Mouse (Mus musculus): ENCODE data around the gene Chid1.

The Chid1 gene

DNA sequence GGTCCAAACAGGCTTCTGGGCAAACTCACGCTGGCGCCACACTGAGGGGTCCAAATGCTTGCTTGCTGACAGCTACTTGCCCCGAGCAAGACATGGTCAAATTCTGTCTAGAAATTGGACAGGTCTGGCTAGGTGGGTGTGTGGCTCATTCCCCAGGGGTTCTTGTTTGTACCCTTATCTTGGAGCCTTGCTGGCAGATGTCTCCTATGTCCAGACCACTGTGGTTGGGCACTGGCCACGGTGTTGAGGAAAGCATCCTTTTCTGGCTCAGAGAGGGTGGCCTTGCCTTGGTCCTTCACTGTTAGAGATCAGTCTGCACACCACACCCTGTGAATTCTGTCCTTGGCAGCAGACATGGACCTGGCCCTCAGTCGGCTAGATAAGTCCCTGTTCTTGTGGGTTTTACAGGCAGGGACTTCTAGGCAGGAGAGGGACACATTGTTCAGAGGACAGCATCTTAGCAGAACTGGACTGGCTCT, 61.3 kb downstream of the Chid1 start:
- in situ Hi-C loops (cut with MboI, MseI): loop anchor here (25.0 kb wide), 2 partner anchors 184 to 409 kb away; partner anchors contain the start of gene Muc6

DNA sequence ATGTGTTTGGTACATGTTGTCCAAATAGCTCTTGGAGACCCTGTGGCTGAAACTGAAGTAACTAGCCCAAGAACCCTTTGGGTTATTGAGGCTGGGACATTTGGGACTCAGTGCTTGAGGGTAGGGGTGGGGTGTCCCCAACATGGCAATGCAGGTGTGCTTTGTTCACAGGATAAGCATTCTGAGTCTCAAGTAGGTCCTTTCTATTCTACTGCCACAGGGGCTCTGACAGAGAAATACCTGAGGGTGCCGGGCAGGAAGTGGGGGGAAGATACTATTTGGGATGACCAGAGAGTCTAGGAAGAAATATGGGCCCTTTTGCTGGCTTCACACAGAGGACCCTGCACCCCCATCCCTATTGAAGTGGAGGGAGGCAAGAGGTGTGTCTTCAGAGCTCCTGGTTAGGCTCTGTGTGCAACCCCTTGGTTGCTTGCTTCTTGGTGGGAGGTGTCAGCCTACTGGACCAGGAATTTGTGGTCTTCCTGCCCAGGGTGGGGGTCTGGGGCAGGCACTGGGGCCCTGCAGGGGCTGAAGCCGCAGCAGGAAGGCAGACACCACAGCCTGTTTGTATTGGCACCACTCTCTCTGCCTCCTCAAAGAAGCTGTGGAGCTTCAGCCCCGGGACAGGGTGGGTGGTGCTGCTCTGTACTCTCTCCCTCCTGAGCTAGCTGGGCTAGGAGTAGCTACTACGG, 61.9 kb downstream of the Chid1 start:
- in situ Hi-C loops (cut with MboI, MseI): loop anchor here (25.0 kb wide), 2 partner anchors 185 to 410 kb away; partner anchors contain the start of gene Muc6

DNA sequence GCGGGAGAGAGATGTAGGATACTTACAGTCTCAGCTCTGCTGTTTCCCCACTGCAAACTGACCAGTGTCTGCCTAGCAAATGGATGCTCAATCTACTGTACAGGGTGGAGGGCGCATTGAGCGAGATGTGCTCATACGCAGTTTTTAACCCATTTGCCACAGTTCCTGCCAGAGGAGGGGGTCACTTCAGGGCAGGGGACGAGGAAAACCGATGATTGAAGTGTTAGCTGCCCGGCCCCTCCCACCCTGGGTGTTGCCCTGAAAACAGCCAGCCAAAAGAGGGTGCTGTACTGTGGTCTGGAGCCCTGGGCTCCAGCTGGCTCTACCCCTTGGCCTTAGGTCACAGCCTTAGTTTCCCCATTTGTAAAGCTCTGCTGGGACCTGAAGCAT, 62.7 kb downstream of the Chid1 start:
- in situ Hi-C loops (cut with MboI, MseI): loop anchor here (25.0 kb wide), 2 partner anchors 185 to 410 kb away; partner anchors contain the start of gene Muc6

DNA sequence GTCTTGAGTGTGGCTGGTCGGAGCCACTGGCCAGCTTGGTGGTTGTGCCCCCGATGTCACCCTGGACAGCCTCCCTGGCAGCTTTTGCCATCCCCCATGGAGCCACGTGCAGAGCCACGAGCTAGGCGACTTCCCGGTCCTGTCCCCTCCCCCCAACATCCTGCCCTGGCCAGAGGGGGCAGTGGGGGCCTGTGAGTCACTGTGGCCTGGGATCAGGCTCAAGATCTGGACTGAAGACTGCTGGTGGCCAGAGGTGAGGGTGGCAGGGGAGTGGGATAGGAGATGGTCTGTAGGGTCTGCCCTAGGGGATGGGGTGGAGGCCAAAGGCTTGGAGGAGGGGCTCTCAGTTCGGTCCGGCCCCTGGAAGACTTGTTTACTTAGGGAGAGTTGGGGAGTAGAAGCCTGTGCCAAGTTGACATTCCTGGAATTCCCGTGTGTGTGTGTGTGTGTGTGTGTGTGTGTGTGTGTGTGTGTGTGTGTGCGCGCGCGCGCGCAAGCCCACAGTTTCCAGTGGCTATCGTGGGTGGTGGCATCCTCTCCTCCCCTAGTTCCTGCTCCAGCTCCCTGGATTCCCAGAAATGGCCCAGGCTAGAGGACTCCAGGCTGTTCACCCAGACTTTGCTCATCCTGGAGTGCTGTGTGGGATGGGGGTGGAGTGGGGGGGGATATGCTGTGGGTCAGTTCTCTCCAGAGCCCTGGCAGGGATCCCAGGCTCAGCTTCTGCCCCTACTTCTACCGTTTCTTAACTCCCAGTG, 63.3 kb downstream of the Chid1 start:
- in situ Hi-C loops (cut with MboI, MseI): loop anchor here (25.0 kb wide), 2 partner anchors 186 to 411 kb away; partner anchors contain the start of gene Muc6

DNA sequence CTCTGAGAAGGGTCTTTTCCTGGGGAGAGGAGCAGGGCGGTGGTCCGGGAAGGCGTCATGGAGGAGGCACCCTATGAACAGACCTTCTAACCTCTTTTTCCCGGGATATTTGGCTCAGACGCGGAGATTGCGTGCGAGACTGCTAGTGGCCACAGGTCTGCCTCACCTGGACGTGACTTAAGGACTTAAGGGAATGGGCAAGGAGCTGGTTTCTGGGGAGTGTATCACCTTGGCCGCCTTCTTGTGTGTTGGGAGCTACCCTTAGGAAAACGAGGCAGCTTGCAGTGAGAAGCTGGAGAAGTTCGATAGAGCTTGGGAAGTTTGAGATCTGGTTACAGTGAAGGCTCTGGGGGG, 63.9 kb downstream of the Chid1 start:
- in situ Hi-C loops (cut with MboI, MseI): loop anchor here (25.0 kb wide), 2 partner anchors 187 to 412 kb away; partner anchors contain the start of gene Muc6

DNA sequence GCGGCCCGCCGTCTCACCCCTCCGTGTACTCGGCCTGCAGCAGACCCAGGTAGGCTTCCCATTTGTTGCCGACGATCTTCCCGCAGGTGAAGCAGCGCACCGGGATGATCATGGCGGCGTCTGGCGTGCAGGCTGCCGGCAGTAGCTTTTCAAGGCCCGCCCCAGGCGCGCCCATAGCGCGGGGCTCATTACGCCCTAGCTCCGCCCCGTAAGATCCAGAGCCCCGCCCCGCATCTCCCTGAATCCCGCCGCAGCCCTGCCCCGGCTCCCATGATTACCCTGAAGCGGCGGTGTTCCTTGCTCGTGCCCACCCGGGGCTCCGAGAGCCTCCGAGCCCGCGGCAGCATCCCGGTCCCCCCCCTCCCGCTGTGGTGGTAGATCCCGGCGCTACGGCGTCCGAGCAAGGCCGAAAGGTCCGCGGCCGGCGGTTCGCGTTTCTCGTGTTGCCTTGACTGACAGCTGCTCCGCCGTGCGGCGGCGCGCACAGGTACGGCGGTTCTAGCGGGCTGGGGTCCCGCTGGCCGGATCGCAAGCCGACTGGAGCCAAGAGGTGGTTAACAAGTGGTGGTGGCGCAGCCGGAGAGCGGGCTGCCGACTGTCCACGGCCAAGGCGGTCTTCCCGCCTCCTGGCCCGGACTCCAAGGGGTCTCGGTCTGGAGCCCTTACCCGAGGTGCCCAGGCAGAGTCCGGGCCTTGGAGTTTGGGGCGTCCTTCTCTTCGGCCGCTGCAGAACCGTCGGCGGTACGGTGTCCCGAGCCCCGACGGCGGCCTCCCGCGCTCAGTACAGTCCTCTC, 64.4 kb downstream of the Chid1 start, which contains the start of the genes Polr2l and Tspan4:
Polr2l (minus strand) TSS at position 122 of the 794 bp plus-strand sequence.
Tspan4 (plus strand) TSS at position 230 of the 794 bp plus-strand sequence.
- in situ Hi-C loops (cut with MboI, MseI): loop anchor here (25.0 kb wide), 2 partner anchors 187 to 412 kb away; partner anchors contain the start of gene Muc6

DNA sequence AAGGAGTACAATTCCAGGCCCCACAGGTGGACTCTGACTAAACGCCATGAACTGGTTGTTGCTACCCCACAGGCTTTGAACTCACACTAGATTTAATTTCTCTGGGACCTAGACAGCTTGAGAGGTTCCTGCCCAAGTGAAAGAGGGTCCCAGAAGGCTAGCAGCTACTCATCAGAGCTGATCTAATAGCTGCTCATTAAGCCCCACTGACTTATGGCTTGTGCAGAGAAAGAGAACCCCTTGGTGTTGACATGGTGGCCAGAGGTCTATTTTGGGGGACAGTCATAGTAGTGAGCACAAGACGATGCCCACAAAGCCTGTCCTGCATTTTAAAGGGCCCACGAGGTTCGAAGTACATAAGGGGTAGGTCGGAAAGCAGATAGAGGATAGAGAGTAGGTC, 65.5 kb downstream of the Chid1 start:
- in situ Hi-C loops (cut with MboI, MseI): no loop called here

DNA sequence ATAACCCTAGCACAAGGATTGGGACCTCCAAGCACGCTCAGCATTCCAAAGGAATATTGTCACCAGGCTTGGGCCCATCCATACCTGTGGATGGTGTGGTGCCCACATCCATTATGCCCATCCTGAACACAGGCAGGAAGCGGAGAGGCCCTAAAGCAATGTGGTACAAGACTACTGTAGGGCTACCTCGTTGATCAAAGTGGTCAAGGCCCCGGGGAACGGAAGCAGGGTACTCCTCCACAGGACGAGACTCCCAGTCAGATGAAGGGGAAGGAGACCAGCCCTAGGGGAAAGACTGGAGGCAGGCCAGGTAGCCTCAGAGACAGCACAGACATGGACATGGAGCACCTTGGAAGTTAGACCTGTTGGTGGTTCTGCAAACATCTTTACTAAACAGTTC, 66.9 kb downstream of the Chid1 start:
- in situ Hi-C loops (cut with MboI, MseI): no loop called here

DNA sequence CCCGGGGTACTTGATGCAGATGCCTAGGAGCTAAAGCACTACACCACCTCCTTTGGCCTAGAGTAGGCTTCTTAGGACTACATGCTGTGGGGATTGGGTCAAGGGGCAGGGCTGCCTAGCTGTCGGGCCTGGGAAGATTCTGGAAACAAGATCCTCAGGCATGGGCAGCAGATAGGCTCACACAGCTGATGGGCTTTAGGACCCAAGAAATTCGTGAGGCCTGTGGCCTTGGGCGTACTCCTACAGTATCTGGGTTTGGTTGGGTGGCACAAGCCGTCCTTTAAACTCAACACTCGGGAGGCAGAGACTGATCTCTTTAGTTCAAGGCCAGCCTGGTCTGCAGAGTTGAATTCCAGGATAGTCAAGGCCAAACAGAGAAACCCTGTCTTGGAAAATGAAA, 67.4 kb downstream of the Chid1 start:
- in situ Hi-C loops (cut with MboI, MseI): no loop called here

DNA sequence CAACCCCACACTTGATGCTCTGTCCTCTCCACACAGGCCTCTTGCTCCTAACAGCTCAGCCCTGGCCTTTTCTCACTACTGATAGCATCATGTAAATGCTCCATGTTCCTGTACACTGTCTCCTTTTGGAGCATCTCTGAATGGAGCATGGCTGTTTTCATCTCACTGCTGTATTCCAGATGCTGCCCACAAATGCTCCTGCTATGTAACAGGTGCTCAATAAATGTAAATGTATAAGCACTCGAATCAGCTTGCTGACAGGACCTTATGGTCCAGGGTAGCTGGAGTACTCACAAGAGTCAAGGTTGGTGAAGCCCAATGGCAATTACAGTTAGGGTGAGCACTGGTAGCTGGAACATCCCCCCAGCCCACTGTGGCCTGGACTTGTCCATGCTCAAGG, 68.4 kb downstream of the Chid1 start:
- in situ Hi-C loops (cut with MboI, MseI): no loop called here

DNA sequence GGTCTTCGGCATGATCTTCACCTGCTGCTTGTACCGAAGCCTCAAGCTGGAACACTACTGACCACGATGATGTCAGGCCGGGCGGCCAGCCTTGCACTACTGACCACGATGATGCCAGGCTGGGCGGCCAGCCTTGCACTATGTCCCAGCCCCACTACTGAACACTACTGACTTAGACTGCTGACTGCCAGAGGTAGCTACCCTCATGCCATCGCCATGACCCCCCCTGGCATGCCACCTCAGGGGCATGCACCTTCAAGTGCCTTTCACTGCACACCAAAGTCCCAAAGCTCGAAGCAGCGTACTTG, 69.1 kb downstream of the Chid1 start:
- in situ Hi-C loops (cut with MboI, MseI): no loop called here

DNA sequence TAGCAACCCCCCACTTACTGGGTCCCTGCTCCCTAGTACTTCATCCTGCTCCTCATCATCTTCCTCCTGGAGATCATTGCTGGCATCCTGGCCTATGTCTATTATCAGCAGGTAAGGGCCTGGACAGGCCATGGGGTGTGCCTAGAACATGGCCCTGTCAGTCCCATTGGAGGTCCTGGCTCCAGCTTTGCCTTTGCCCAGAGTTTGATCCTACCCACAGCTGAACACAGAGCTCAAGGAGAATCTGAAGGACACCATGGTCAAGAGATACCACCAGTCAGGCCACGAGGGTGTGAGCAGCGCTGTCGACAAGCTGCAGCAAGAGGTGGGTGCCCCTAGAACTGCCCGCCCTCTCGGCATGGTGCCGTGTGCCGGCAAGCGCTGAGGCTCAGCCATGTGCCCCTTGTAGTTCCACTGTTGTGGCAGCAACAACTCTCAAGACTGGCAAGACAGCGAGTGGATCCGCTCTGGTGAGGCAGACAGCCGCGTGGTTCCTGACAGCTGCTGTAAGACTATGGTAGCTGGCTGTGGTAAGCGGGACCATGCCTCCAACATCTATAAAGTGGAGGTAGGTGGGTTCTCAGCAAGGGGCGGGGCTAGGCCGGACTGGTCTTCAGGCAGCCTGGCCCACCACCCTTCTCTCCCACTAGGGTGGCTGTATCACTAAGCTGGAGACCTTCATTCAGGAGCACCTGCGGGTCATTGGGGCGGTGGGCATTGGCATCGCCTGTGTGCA, 69.6 kb downstream of the Chid1 start:
- in situ Hi-C loops (cut with MboI, MseI): no loop called here

DNA sequence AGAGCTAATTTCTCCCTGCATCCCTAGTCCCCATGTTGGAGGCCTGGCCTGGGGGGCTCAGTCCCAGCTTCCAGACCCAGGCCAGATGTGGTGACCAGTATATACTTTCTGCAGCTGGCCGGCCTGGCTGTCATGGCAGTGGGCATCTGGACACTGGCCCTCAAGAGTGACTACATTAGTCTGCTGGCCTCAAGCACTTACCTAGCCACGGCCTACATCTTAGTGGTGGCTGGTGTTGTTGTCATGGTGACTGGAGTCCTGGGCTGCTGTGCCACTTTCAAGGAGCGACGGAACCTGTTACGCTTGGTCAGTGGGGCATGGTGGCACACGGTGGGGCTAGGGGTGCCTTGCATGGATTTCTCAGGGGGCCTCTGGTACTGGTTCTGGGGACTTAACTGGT, 70.3 kb downstream of the Chid1 start:
- in situ Hi-C loops (cut with MboI, MseI): no loop called here

DNA sequence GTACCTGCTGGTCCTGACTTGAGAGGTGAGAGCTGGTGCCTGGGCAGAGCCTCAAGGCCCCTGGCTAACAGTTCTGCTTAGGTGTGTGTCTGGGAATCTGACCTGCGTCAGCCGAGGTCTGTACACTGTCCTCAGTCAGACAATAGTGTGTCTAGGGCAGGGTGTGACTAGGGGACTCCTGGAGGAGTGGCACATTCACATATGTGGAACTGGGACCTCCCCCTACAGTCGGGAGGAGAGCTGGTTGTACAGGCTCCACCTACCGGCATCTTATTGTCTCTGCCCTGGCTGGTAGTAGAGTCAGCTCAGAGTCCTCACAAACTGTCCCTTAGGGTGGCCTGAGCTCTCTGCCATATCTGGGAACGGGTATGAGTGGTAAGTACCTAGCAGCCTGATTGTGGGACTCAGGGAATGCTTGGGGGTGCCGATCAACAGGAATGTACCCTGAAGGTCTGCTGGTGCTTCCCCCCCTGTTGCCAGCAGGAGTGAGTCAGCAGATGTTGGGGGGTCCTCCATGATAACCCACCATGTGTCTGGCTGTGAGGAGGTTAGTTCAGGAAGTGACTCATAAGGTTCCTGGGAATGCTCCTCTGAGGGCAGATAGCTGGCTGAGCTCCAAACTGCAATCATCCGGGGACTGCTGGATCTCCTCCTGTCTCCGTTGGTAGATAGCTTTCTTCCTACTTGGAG, 71.0 kb downstream of the Chid1 start:
- in situ Hi-C loops (cut with MboI, MseI): no loop called here

DNA sequence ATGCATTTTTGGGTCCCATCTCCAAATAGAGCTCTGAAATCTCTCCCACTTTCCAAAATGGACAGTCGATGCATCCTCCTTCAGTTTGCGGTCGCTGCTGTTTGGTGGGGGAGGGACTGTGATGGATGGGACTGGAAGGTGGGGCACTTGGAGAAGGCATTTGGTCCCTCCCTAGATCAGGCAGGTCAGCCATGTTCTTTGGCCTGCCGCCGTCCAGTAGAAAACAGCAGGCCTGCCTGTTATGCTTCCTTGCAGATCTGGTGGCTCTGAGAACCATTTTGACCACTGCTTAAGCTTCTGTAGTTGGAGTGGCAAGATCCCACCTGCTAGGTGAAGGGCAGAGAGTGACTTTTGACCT, 71.5 kb downstream of the Chid1 start:
- in situ Hi-C loops (cut with MboI, MseI): no loop called here

DNA sequence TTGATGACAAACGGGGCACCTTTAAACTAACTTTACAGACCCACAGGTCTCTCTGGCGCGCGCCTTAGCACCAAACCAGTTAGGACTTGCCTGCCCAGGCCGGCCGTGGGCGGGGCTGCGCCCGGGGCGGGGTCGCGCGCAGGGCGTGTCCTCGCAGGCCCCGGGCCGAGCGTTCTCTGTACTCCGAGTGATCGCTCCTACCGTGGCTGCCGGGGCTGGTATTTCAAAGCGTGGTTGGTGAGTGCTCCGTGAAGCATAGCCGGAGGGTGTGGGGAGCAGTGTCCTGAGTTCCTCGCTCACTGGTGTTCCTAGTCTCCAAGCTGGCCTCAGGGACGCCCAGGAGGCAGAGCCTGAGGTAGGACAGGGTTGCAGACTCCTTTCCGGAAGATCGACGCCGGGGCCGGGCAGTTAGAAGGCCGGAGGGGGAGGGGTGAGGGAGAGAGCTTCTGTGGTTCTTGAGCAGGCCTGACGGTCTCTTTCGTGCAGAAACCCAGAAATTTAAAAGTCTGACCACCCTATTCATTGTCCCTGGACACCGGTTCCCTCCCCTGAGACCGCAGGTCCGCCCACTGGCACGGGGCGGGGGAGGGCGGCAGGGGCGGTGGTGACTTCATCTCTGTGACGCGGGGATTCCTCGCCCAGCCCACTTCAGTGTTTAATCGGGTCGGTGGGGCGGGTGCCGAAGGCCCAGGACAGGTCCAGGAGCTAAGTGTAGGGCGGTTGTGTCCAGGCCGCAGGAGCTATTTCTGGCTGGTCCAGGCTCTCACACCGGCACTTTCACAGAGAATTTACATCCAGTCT, 72.2 kb downstream of the Chid1 start, which contains the start of gene Cd151:
Cd151 (plus strand) TSS at position 163 of the 801 bp plus-strand sequence.
- in situ Hi-C loops (cut with MboI, MseI): no loop called here

DNA sequence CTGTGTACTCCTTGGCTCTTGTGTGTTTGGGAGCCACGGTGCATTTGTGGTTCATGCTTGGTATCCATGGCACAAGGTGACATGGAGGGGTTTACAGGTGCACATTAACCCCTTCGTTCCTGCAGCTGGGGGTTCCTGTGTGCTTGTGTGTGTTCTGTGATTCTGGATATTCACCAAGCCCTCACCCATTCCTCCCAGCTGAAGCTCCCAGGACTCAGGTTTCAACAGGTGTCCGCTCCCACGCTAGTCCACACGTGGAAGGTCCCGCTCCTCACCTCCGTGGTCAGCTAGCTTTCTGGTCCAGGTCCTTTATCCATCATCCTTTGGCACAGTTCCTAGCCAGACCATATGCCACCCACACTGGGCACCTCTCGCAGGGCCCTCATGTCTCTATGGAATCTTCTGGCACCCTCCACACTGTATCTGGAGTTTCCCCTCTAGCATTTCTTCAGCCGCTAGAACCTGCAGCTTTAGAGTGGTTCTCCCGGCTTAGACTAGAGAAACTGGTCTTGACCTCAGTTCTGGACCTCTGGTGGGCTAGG, 73.0 kb downstream of the Chid1 start:
- in situ Hi-C loops (cut with MboI, MseI): no loop called here

DNA sequence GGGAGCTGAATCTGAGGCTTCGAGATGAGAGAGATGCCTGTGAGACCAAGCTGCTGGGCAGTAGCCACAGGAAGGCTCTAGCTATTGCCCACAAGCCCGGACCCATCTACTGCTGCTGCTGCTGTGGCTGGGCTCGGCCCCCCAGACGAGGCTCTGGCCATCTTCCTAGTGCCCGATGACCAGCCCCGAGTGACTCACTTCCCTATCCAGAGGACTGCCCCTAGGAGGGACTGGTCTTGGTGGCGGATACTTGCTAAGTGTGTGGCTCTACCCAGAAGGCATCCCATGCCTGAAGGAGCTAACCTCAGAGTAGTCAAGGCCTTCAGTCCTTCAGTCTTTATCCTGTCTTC, 73.6 kb downstream of the Chid1 start:
- in situ Hi-C loops (cut with MboI, MseI): no loop called here

DNA sequence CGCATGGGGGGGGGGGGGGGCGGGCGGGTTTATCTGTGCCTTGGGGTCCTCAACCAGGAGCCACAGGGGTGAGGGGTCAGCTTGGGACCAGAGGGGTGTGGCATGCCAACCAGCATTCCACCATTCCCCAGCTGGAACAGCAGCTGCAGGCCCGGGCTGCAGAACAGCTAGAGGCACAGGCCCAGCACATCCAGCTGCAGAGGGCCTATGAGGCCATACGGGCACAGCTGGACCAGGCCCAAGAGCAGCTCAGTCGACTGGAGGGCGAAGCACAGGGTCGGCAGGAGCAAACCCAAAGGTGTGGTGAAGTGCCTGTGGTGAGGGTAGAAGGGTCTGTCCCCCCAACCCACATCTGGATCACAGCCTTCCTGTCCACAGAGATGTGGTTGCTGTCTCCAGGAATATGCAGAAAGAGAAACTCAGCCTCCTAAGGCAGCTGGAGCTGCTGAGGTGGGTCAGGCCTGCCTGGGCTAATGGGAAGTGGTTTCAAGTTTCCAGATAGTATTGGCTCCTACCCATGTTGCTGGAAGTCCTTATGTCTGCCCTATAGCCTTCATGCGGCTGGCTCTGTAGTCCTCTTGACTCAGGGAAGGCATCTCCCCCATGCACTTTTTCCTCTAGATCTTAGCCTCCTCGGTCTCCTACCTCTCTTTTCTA, 74.1 kb downstream of the Chid1 start:
- in situ Hi-C loops (cut with MboI, MseI): no loop called here

Data from regulatory T cell (primary cell).